Mouse (Mus musculus): ENCODE measurements around the gene Myh3. TPM values are rescaled to one million over a fixed set of nuclear protein-coding genes. Genes with fewer than 3 reads are reported as not detected.

Gene Myh3
- polyA plus RNA-seq (2015; fragmentation: Nextera tagmentation; extraction: Ambion mirVana) = 8.3 and 13.4 TPM in 2 replicates

GRCm38 (mm10) chr11:67078000-67078399 lies at the start of gene Myh3:
Gene Myh3, plus strand, starts transcription at chr11:67078300.
- no peak within 1 kb of the TSS for H3K4me3 ChIP-seq (replicated peaks)
- H3K27me3 ChIP-seq (replicated peaks) = no peaks in the 10 kb centered on the region
- 94% methylated on average over 5 of the region's 5 CpGs for WGBS
- H3K36me3 ChIP-seq = no peaks in the 10 kb centered on the region
- H3K4me2 ChIP-seq = no peak within 1 kb of the TSS
- no peaks in the 10 kb centered on the region for H3K4me1 ChIP-seq
- H3K9me3 ChIP-seq (replicated peaks) = no peaks in the 10 kb centered on the region
- H3K27ac ChIP-seq (replicated peaks) = no peak within 1 kb of the TSS
- no peak within 1 kb of the TSS for H3K9ac ChIP-seq (replicated peaks)
- ATAC-seq (ENCODE audit: low FRiP score) = no peak

- WGBS = 57% methylated on average over 16 of the region's 16 CpGs
- Histone ChIP-seq H3K4me1 (no peaks in the 10 kb centered on the region), H3K27ac (replicated peaks) (no peak overlapping the region), H3K9ac (replicated peaks) (no peak overlapping the region), H3K36me3 (no peaks in the 10 kb centered on the region), H3K4me2 (no peak overlapping the region), H3K27me3 (replicated peaks) (no peaks in the 10 kb centered on the region), H3K4me3 (replicated peaks) (no peak overlapping the region), H3K9me3 (replicated peaks) (no peaks in the 10 kb centered on the region)
- ATAC-seq (ENCODE audit: low FRiP score) = no peak
These were observed 47.0 kb upstream of the Myh3 start for GRCm38 (mm10) chr11:67030904-67031602.

GRCm38 (mm10) chr11:67031603-67031915 lies 46.5 kb upstream of the Myh3 start:
- H3K27ac ChIP-seq (replicated peaks) = no peak overlapping the region
- H3K9me3 ChIP-seq (replicated peaks) = no peaks in the 10 kb centered on the region
- no peak overlapping the region for H3K9ac ChIP-seq (replicated peaks)
- no peak for ATAC-seq (ENCODE audit: low FRiP score)
- H3K36me3 ChIP-seq = 0 out of 2 replicates have a peak, but pooled peaks cover 2% of the 10 kb centered on the region
- H3K4me2 ChIP-seq = no peak overlapping the region
- no peaks in the 10 kb centered on the region for H3K4me1 ChIP-seq
- no peaks in the 10 kb centered on the region for H3K27me3 ChIP-seq (replicated peaks)
- H3K4me3 ChIP-seq (replicated peaks) = no peak overlapping the region
- 38% methylated on average over 2 of the region's 2 CpGs for WGBS

GRCm38 (mm10) chr11:67034775-67035485 lies 43.2 kb upstream of the Myh3 start:
- Histone ChIP-seq H3K36me3 (peaks cover 27% of the 10 kb centered on the region), H3K4me1 (no peaks in the 10 kb centered on the region), H3K9me3 (replicated peaks) (no peaks in the 10 kb centered on the region), H3K27me3 (replicated peaks) (no peaks in the 10 kb centered on the region), H3K4me2 (no peak overlapping the region), H3K4me3 (replicated peaks) (no peak overlapping the region), H3K9ac (replicated peaks) (no peak overlapping the region), H3K27ac (replicated peaks) (no peak overlapping the region)
- ATAC-seq (ENCODE audit: low FRiP score) = no peak
- WGBS = 88% methylated on average over 4 of the region's 4 CpGs

GRCm38 (mm10) chr11:67036229-67036628 lies 41.9 kb upstream of the Myh3 start:
- Histone ChIP-seq H3K27ac (replicated peaks) (no peak overlapping the region), H3K4me3 (replicated peaks) (no peak overlapping the region), H3K4me1 (no peaks in the 10 kb centered on the region), H3K27me3 (replicated peaks) (no peaks in the 10 kb centered on the region), H3K36me3 (peaks cover 40% of the 10 kb centered on the region), H3K9me3 (replicated peaks) (no peaks in the 10 kb centered on the region), H3K4me2 (no peak overlapping the region), H3K9ac (replicated peaks) (no peak overlapping the region)
- WGBS = 96% methylated on average over 6 of the region's 6 CpGs
- ATAC-seq (ENCODE audit: low FRiP score) = no peak

GRCm38 (mm10) chr11:67036892-67037291 lies 41.2 kb upstream of the Myh3 start:
- H3K27me3 ChIP-seq (replicated peaks) = no peaks in the 10 kb centered on the region
- H3K4me2 ChIP-seq = no peak overlapping the region
- H3K27ac ChIP-seq (replicated peaks) = no peak overlapping the region
- no peak overlapping the region for H3K4me3 ChIP-seq (replicated peaks)
- no peak overlapping the region for H3K9ac ChIP-seq (replicated peaks)
- 96% methylated on average over 9 of the region's 9 CpGs for WGBS
- H3K36me3 ChIP-seq = peaks cover 46% of the 10 kb centered on the region
- no peak for ATAC-seq (ENCODE audit: low FRiP score)
- H3K4me1 ChIP-seq = no peaks in the 10 kb centered on the region
- H3K9me3 ChIP-seq (replicated peaks) = no peaks in the 10 kb centered on the region

- no peaks in the 10 kb centered on the region for H3K9me3 ChIP-seq (replicated peaks)
- no peak overlapping the region for H3K9ac ChIP-seq (replicated peaks)
- H3K4me3 ChIP-seq (replicated peaks) = no peak overlapping the region
- H3K27me3 ChIP-seq (replicated peaks) = no peaks in the 10 kb centered on the region
- no peak for ATAC-seq (ENCODE audit: low FRiP score)
- no peak overlapping the region for H3K4me2 ChIP-seq
- H3K27ac ChIP-seq (replicated peaks) = no peak overlapping the region
- H3K36me3 ChIP-seq = peaks cover 50% of the 10 kb centered on the region
- H3K4me1 ChIP-seq = no peaks in the 10 kb centered on the region
- 94% methylated on average over 3 of the region's 3 CpGs for WGBS
These were observed 38.3 kb upstream of the Myh3 start for GRCm38 (mm10) chr11:67039799-67040198.

GRCm38 (mm10) chr11:67040483-67040882 lies 37.6 kb upstream of the Myh3 start:
- no peaks in the 10 kb centered on the region for H3K4me1 ChIP-seq
- H3K36me3 ChIP-seq = peaks cover 53% of the 10 kb centered on the region
- H3K27ac ChIP-seq (replicated peaks) = no peak overlapping the region
- H3K4me3 ChIP-seq (replicated peaks) = no peak overlapping the region
- no peaks in the 10 kb centered on the region for H3K9me3 ChIP-seq (replicated peaks)
- ATAC-seq (ENCODE audit: low FRiP score) = no peak
- H3K9ac ChIP-seq (replicated peaks) = no peak overlapping the region
- WGBS = 96% methylated on average over 6 of the region's 6 CpGs
- no peaks in the 10 kb centered on the region for H3K27me3 ChIP-seq (replicated peaks)
- no peak overlapping the region for H3K4me2 ChIP-seq

GRCm38 (mm10) chr11:67043007-67043406 lies 35.1 kb upstream of the Myh3 start:
- H3K4me3 ChIP-seq (replicated peaks) = no peak overlapping the region
- H3K4me1 ChIP-seq = no peaks in the 10 kb centered on the region
- H3K27me3 ChIP-seq (replicated peaks) = no peaks in the 10 kb centered on the region
- 25% methylated on average over 8 of the region's 8 CpGs for WGBS
- H3K4me2 ChIP-seq = no peak overlapping the region
- ATAC-seq (ENCODE audit: low FRiP score) = no peak
- no peaks in the 10 kb centered on the region for H3K9me3 ChIP-seq (replicated peaks)
- no peak overlapping the region for H3K9ac ChIP-seq (replicated peaks)
- no peak overlapping the region for H3K27ac ChIP-seq (replicated peaks)
- peaks cover 55% of the 10 kb centered on the region for H3K36me3 ChIP-seq

- no peak for ATAC-seq (ENCODE audit: low FRiP score)
- WGBS = 93% methylated on average over 6 of the region's 6 CpGs
These were observed 33.1 kb upstream of the Myh3 start for GRCm38 (mm10) chr11:67044959-67045358.

GRCm38 (mm10) chr11:67047199-67047598 lies 30.9 kb upstream of the Myh3 start:
- Histone ChIP-seq H3K4me2 (no peak overlapping the region), H3K36me3 (peaks cover 22% of the 10 kb centered on the region), H3K4me1 (peaks cover 8% of the 10 kb centered on the region), H3K9ac (replicated peaks) (no peak overlapping the region), H3K27me3 (replicated peaks) (no peaks in the 10 kb centered on the region), H3K27ac (replicated peaks) (no peak overlapping the region), H3K4me3 (replicated peaks) (no peak overlapping the region), H3K9me3 (replicated peaks) (no peaks in the 10 kb centered on the region)
- ATAC-seq (ENCODE audit: low FRiP score) = no peak
- 93% methylated on average over 5 of the region's 5 CpGs for WGBS

More at GRCm38 (mm10) chr11:67044959-67045358, 33.1 kb upstream of the Myh3 start:
- H3K4me1 ChIP-seq = no peaks in the 10 kb centered on the region
- H3K27ac ChIP-seq (replicated peaks) = no peak overlapping the region
- H3K4me3 ChIP-seq (replicated peaks) = no peak overlapping the region
- H3K9me3 ChIP-seq (replicated peaks) = no peaks in the 10 kb centered on the region
- H3K36me3 ChIP-seq = peaks cover 40% of the 10 kb centered on the region
- H3K9ac ChIP-seq (replicated peaks) = no peak overlapping the region
- H3K27me3 ChIP-seq (replicated peaks) = no peaks in the 10 kb centered on the region
- H3K4me2 ChIP-seq = no peak overlapping the region

- Histone ChIP-seq H3K9me3 (replicated peaks) (no peaks in the 10 kb centered on the region), H3K27ac (replicated peaks) (no peak overlapping the region), H3K4me1 (peaks cover 13% of the 10 kb centered on the region), H3K27me3 (replicated peaks) (no peaks in the 10 kb centered on the region), H3K36me3 (peaks cover 22% of the 10 kb centered on the region), H3K4me3 (replicated peaks) (no peak overlapping the region), H3K4me2 (no peak overlapping the region), H3K9ac (replicated peaks) (no peak overlapping the region)
- ATAC-seq (ENCODE audit: low FRiP score) = no peak
- WGBS = 95% methylated on average over 8 of the region's 8 CpGs
These were observed 29.6 kb upstream of the Myh3 start for GRCm38 (mm10) chr11:67048496-67048895.
